Mouse (Mus musculus): ENCODE results near the gene Kctd21.

GRCm38 (mm10) chr7:97382661-97383060 is 50.5 kb downstream of the Kctd21 start:
- TF ChIP-seq CTCF (IDR thresholded peaks at IDR 0.05; ENCODE audit: borderline replicate concordance, insufficient read depth, low read length), result no peak
- TF ChIP-seq POLR2A (IDR thresholded peaks at IDR 0.05; ENCODE audit: low read depth, low read length), result no peak
